32 mouse cellular contexts compared by ENCODE assay signal in the genomic region with DNA sequence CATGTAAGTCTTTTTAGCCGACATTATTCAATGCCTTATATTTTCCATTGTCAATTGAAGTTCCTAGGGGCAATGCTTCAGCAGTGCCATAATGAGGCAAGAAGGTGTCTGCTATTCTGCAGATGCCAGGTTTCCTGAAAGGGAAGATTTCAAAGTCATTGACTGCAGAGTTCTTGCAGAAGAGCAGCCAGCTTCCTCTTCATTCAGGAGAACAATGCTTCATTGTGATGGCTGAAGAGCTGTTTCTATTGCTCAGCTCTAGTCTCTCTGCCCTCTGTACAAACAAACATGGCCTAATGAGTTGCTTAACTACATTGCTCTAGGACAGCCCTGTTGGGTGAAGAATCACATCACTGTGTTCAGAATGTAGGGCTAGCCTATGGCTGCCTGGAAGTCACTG.
A peak's percentile ranks its signal among the peaks of the same experiment; 100 is the strongest.
DNase-seq lines count a peak whose midpoint lies in the region; ATAC-seq and TF ChIP-seq lines count a peak whose summit lies in the region.
"Had no signal": no experiment of that assay in that cellular context is flagged by ENCODE, and none has a peak within 500 bp of the region (broad histone marks: within the 10 kb centered on the region; RNA-seq: fewer than 3 reads in every experiment).

No protein-coding gene starts in this region.

- no peak overlapping the region for H3K27ac ChIP-seq in midbrain, embryonic 11.5 days (ENCODE audit: low read depth, low read length)
- no peak overlapping the region for H3K27ac ChIP-seq in midbrain, embryonic 10.5 days (replicated peaks)
- no peak overlapping the region for H3K27ac ChIP-seq in limb, embryonic 10.5 days
- H3K27ac ChIP-seq in midbrain, embryonic 16.5 days (ENCODE audit: low read length) = no peak overlapping the region
- H3K27ac ChIP-seq: forebrain, embryonic 10.5 days; forebrain, embryonic 15.5 days; gastrocnemius, adult 2 months; heart, embryonic 13.5 days; hindbrain, embryonic 10.5 days; kidney, embryonic 15.5 days; layer of hippocampus, adult 2 months; left cerebral cortex, adult 2 months; limb, embryonic 13.5 days; midbrain, embryonic 12.5 days; stomach, postnatal 0 days had no signal

- 74% methylated on average over 1 of the region's 1 CpGs for WGBS in midbrain, embryonic 11.5 days
- 71% methylated on average over 1 of the region's 1 CpGs for WGBS in midbrain, embryonic 10.5 days
- 86% methylated on average over 1 of the region's 1 CpGs for WGBS in limb, embryonic 10.5 days
- 83% methylated on average over 1 of the region's 1 CpGs for WGBS in midbrain, embryonic 16.5 days

- H3K4me1 ChIP-seq in midbrain, embryonic 11.5 days (ENCODE audit: control insufficient read depth, insufficient read depth, low read length) = no peaks in the 10 kb centered on the region
- no peaks in the 10 kb centered on the region for H3K4me1 ChIP-seq in midbrain, embryonic 10.5 days
- no peaks in the 10 kb centered on the region for H3K4me1 ChIP-seq in limb, embryonic 10.5 days
- H3K4me1 ChIP-seq in midbrain, embryonic 16.5 days (ENCODE audit: control insufficient read depth, insufficient read depth, low read length) = no peaks in the 10 kb centered on the region
- H3K4me1 ChIP-seq: forebrain, embryonic 10.5 days; forebrain, embryonic 15.5 days; heart, embryonic 13.5 days; hindbrain, embryonic 10.5 days; kidney, embryonic 15.5 days; limb, embryonic 13.5 days; midbrain, embryonic 12.5 days had no signal

- no peaks in the 10 kb centered on the region for H3K9me3 ChIP-seq in midbrain, embryonic 11.5 days (ENCODE audit: control insufficient read depth, low read length)
- H3K9me3 ChIP-seq in midbrain, embryonic 10.5 days (replicated peaks) = no peaks in the 10 kb centered on the region; the same call in 1 of the 2 replicates
- no peaks in the 10 kb centered on the region for H3K9me3 ChIP-seq in limb, embryonic 10.5 days (replicated peaks)
- no peaks in the 10 kb centered on the region for H3K9me3 ChIP-seq in midbrain, embryonic 16.5 days (replicated peaks; ENCODE audit: control insufficient read depth, low read length, poor library complexity, severe bottlenecking)
- H3K9me3 ChIP-seq: forebrain, embryonic 10.5 days; forebrain, embryonic 15.5 days; heart, embryonic 13.5 days; hindbrain, embryonic 10.5 days; kidney, embryonic 15.5 days; limb, embryonic 13.5 days had no signal

- TF ChIP-seq CTCF in brain, embryonic 14.5 days (IDR thresholded peaks at IDR 0.05; ENCODE audit: borderline replicate concordance, extremely low read depth, insufficient read depth, insufficient read length) = no peak

- no peak overlapping the region for H3K4me3 ChIP-seq in midbrain, embryonic 11.5 days (ENCODE audit: low read depth, low read length)
- no peak overlapping the region for H3K4me3 ChIP-seq in midbrain, embryonic 10.5 days
- H3K4me3 ChIP-seq in limb, embryonic 10.5 days = no peak overlapping the region
- no peak overlapping the region for H3K4me3 ChIP-seq in midbrain, embryonic 16.5 days (ENCODE audit: low read depth, low read length)
- H3K4me3 ChIP-seq: forebrain, embryonic 10.5 days; forebrain, embryonic 15.5 days; gastrocnemius, adult 2 months; heart, embryonic 13.5 days; hindbrain, embryonic 10.5 days; kidney, embryonic 15.5 days; layer of hippocampus, adult 2 months; left cerebral cortex, adult 2 months; limb, embryonic 13.5 days; midbrain, embryonic 12.5 days had no signal

- TF ChIP-seq POLR2A in brain, embryonic 14.5 days (IDR thresholded peaks at IDR 0.05; ENCODE audit: borderline replicate concordance, extremely low read depth, insufficient read depth, insufficient read length, poor library complexity, severe bottlenecking) = no peak

- no peaks in the 10 kb centered on the region for H3K36me3 ChIP-seq in midbrain, embryonic 11.5 days (ENCODE audit: control insufficient read depth, insufficient read depth, low read length)
- no peaks in the 10 kb centered on the region for H3K36me3 ChIP-seq in midbrain, embryonic 10.5 days
- no peaks in the 10 kb centered on the region for H3K36me3 ChIP-seq in limb, embryonic 10.5 days
- no peaks in the 10 kb centered on the region for H3K36me3 ChIP-seq in midbrain, embryonic 16.5 days (ENCODE audit: control insufficient read depth, insufficient read depth, low read length)
- H3K36me3 ChIP-seq: forebrain, embryonic 10.5 days; forebrain, embryonic 15.5 days; heart, embryonic 13.5 days; hindbrain, embryonic 10.5 days; kidney, embryonic 15.5 days; limb, embryonic 13.5 days; midbrain, embryonic 12.5 days had no signal

- H3K9ac ChIP-seq in midbrain, embryonic 11.5 days (ENCODE audit: low read length) = no peak overlapping the region
- H3K9ac ChIP-seq in midbrain, embryonic 16.5 days (ENCODE audit: low read depth, low read length) = no peak overlapping the region
- H3K9ac ChIP-seq: forebrain, embryonic 15.5 days; heart, embryonic 13.5 days; kidney, embryonic 15.5 days; limb, embryonic 13.5 days; midbrain, embryonic 12.5 days had no signal

- 0 out of 2 replicates have a peak, but pooled peaks have one; percentile 35 for ATAC-seq in midbrain, embryonic 11.5 days (ENCODE audit: low FRiP score)
- ATAC-seq in megakaryocyte, adult 5-6 weeks (ENCODE audit: poor library complexity, severe bottlenecking) = peak; percentile 33; the same call in 1 of the 2 replicates
- no peak for ATAC-seq in midbrain, embryonic 16.5 days
- ATAC-seq: CD4-positive, CD25-positive, alpha-beta regulatory T cell, adult 4 months; forebrain, embryonic 15.5 days; hindbrain, embryonic 16.5 days had no signal

- no peaks in the 10 kb centered on the region for H3K27me3 ChIP-seq in midbrain, embryonic 11.5 days (ENCODE audit: control insufficient read depth, insufficient read depth, low read length)
- no peaks in the 10 kb centered on the region for H3K27me3 ChIP-seq in midbrain, embryonic 10.5 days (ENCODE audit: low read depth, poor library complexity, severe bottlenecking)
- H3K27me3 ChIP-seq in limb, embryonic 10.5 days (ENCODE audit: low read depth, poor library complexity, severe bottlenecking) = no peaks in the 10 kb centered on the region
- no peaks in the 10 kb centered on the region for H3K27me3 ChIP-seq in midbrain, embryonic 16.5 days (ENCODE audit: control insufficient read depth, insufficient read depth, low read depth, low read length)
- H3K27me3 ChIP-seq: forebrain, embryonic 15.5 days; heart, embryonic 13.5 days; kidney, embryonic 15.5 days; limb, embryonic 13.5 days; midbrain, embryonic 12.5 days had no signal

- H3K4me2 ChIP-seq in midbrain, embryonic 11.5 days = no peak overlapping the region
- H3K4me2 ChIP-seq in midbrain, embryonic 16.5 days (ENCODE audit: low read length) = no peak overlapping the region
- H3K4me2 ChIP-seq: forebrain, embryonic 15.5 days; heart, embryonic 13.5 days; kidney, embryonic 15.5 days; limb, embryonic 13.5 days; liver, embryonic 11.5 days; midbrain, embryonic 12.5 days had no signal

- DNase-seq in midbrain, embryonic 11.5 days (ENCODE audit: low spot score, missing footprints) = no peak
- DNase-seq in midbrain, embryonic 10.5 days (ENCODE audit: low spot score) = no peak
- DNase-seq in brain, embryonic 14.5 days (ENCODE audit: low read depth) = peak; percentile 5
- DNase-seq in telencephalon, adult 2 months (ENCODE audit: low read depth, low spot score) = peak; percentile 9
- DNase-seq in B cell, adult 2 months = no peak
- no peak for DNase-seq in limb, embryonic 10.5 days (ENCODE audit: low spot score)
- DNase-seq: adrenal gland, postnatal 14 days; cerebellum, adult 2 months; cerebellum, postnatal 14 days; gastrocnemius, adult 2 months; heart, postnatal 10 days; kidney, adult 18-20 months; kidney, postnatal 36 days; lung, postnatal 36 days; right cerebral cortex, postnatal 4 days; thymus, adult 2 months; thymus, postnatal 36 days had no signal

Comparison
In these comparisons a context has a peak if more than half of its experiments do, and no peak if none do; other contexts are left out.
1. DNase-seq: peak in brain, embryonic 14.5 days (single experiment) and telencephalon, adult 2 months (single experiment); none in midbrain, embryonic 11.5 days (single experiment), midbrain, embryonic 10.5 days (single experiment), B cell, adult 2 months (0 of 2) and limb, embryonic 10.5 days (single experiment).